Mouse (Mus musculus) neutrophil, adult 83 days (primary cell): Measurements from ENCODE around the gene Fndc4. TPM values are rescaled to one million over a fixed set of nuclear protein-coding genes. Genes with fewer than 3 reads are reported as not detected.

Experiments used
- total RNA-seq, 2 experiments: library from RNA; stranded (reverse); gene quantifications; one replicate each; pipeline ENCODE4 v1.2.4; 2023

Gene Fndc4
- not detected for total RNA-seq

DNA sequence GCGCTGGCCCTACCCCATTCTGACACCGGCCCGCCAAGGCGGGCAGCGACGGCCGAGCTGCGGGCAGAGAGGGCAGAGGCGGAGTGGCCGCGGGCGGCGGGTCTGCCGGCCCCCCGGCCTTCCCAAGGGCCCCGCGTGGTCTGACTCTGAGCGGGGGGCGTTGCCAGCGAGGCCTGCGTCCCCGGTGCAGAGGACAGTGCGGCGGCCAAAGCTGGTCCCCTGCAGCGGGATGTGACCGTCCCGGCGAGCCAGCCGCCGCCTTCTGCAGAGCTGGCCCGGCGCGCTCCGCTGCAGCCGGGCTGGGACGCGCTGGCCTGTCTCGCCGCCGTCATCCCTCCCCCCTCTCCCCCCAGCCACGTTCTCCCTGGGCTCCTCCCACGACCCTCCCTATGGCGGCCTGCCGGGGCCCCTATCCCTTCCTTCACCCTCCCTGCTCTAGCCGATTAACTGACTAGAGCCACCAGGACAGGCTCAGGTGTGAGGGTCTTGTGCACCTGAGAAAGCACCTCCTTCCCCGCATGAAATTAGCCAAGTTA, at the start of gene Fndc4:
Fndc4 (minus strand) TSS at position 475 of the 536 bp plus-strand sequence.

DNA sequence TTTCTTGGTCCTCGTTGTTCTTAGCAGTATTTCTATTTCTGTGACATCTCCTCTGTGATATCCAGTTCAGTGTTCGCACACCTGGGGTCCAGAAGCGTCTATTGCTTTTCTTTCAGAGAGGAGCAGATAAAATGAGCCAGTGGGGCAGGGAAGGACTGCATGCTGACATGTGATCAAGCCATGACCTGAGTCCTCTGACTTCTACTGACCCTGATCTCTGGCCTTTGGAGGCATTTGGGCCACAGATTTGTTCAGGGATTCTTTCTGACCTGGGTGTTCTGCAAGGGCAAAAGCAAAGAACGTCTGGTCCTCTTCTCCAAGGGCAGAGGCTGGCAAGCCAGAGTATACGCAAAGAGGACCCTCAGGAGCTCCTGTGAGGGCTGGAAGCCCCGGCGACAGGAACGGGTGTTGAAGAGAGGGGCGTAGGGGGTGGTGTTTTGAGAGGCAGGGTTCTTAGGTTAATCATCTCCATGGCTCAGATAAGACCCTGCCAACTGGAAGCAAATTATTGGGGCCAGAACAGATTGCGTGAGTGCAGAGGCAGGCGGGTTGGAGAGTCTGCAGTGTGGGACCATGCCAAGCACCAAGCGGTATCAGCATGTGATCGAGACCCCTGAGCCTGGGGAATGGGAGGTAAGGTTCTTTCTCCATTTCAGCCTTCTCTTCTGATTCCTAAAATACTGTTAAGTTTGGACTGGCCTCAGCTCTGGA, 1.3 kb upstream of the Fndc4 start, which contains the start of gene Gckr:
Gckr (plus strand) TSS at position 397 of the 711 bp plus-strand sequence.

DNA sequence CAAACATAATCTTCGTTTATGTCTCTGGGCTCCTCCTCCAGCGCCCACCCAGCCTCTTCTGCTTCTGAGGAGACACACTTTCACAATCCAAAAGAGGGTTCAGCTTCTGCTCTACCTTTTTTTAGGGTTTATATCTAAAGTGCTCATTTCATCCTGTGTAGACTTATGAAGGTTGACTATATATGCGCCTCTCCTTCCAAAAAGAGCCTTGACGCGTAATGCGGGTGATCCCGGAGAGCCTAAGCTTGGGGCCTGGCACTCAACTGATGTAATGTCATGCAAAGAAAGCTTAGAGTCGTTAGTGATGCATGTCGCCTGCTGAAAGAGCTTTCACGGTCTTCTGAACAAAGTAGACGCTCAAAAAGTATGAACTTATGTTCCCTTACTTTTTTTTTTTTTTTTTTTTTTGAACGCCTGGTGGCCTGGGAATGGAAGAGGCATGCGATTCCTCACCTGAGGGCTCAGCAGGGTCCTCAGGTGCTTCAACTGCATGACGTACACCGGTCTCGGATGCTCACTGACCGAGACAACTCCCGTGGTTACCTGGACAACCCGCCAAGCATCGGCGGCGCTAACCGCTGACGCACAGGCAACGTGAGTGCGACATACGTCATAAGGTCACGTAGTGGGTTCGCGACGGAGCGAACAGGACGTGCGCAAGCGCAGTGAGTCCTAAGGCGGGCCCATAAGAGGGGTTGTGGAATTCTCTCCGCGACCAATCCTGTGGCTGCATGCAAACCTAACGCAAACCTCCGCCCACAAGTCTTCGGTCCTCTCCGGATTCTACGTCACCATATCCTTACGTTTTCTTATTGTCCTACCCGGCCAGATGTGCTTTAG, 5.1 kb downstream of the Fndc4 start, which contains the start of gene Ift172:
Ift172 (minus strand) TSS at position 596 of the 840 bp plus-strand sequence.

DNA sequence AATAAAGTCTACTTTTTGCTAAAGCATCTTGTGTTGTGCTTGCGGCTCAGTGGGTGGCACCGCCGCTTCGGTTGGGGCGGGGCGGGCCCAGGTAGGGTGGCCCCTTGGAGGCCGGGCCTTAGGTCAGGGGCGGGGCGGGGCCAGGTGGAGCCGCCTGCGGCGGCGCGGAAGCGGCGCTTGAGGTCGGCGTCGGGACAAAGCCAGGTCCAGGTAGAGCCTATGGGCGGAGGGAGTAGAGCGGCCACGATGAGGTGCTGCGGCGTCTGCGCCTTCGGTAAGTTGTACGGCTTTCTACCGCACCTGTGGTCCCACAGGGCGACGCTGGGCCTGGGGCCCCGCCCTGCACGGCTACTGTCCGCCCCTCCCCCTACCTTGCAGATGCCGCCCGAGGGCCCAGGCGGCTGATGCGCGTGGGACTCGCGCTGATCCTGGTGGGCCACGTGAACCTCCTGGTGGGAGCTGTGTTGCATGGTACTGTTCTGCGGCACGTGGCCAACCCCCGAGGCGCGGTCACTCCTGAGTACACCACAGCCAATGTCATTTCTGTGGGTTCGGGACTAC, 44.3 kb downstream of the Fndc4 start, which contains the start of gene Krtcap3:
Krtcap3 (plus strand) TSS at position 151 of the 561 bp plus-strand sequence.

Other genes with a start within 250 kb of the Fndc4 start
- gene Atraid, start 247.8 kb downstream of the Fndc4 start, total RNA-seq: 10 to 100 TPM; 23.2 to 25.3 TPM
- gene Slc5a6, start 247.2 kb downstream of the Fndc4 start, total RNA-seq: 1 to 10 TPM; 1.9 to 3.9 TPM
- 10 to 100 TPM; 25.6 to 26.0 TPM for gene Cad, start 241.3 kb downstream of the Fndc4 start, total RNA-seq
- gene Dnajc5g, start 189.8 kb downstream of the Fndc4 start, total RNA-seq: not detected
- gene Slc30a3, start 187.8 kb downstream of the Fndc4 start, total RNA-seq: not detected
- not detected for gene Trim54, start 179.4 kb downstream of the Fndc4 start, total RNA-seq
- not detected for gene Ucn, start 157.3 kb downstream of the Fndc4 start, total RNA-seq
- gene Mpv17, start 141.8 kb downstream of the Fndc4 start, total RNA-seq: 10 to 100 TPM in 1 of 2 experiments, 1 to 10 TPM in 1; 9.4 to 14.1 TPM
- under 1 TPM; 0.83 to 0.97 TPM for gene Gm29609, start 116.2 kb downstream of the Fndc4 start, total RNA-seq
- 10 to 100 TPM; 71.9 to 76.2 TPM for gene Gtf3c2, start 115.9 kb downstream of the Fndc4 start, total RNA-seq
- 10 to 100 TPM; 50.4 to 54.9 TPM for gene Snx17, start 102.9 kb downstream of the Fndc4 start, total RNA-seq
- gene Eif2b4, start 102.7 kb downstream of the Fndc4 start, total RNA-seq: 10 to 100 TPM; 21.2 to 26.6 TPM
- gene Zfp513, start 93.8 kb downstream of the Fndc4 start, total RNA-seq: 10 to 100 TPM; 21.4 to 21.5 TPM
- gene Ppm1g, start 75.4 kb downstream of the Fndc4 start, total RNA-seq: 10 to 100 TPM; 76.0 to 81.9 TPM
- 100 to 1,000 TPM; 133 to 161 TPM for gene Nrbp1, start 55.2 kb downstream of the Fndc4 start, total RNA-seq
- gene Gm9970, start 54.8 kb downstream of the Fndc4 start, total RNA-seq: 1 to 10 TPM in 1 of 2 experiments, under 1 TPM in 1; 0.92 to 1.9 TPM
- 10 to 100 TPM in 1 of 2 experiments, 1 to 10 TPM in 1; 9.2 to 12.4 TPM for gene Krtcap3, start 44.4 kb downstream of the Fndc4 start, total RNA-seq
- 10 to 100 TPM in 1 of 2 experiments, 1 to 10 TPM in 1; 6.3 to 13.2 TPM for gene Ift172, start 5.0 kb downstream of the Fndc4 start, total RNA-seq
- gene Gckr, start 1.4 kb upstream of the Fndc4 start, total RNA-seq: not detected
- gene Zfp512, start 156.4 kb upstream of the Fndc4 start, total RNA-seq: 10 to 100 TPM; 18.2 to 18.9 TPM
- gene 4930548H24Rik, start 189.7 kb upstream of the Fndc4 start, total RNA-seq: under 1 TPM; 0.28 to 0.79 TPM
- 10 to 100 TPM; 36.3 to 41.1 TPM for gene Gpn1, start 198.7 kb upstream of the Fndc4 start, total RNA-seq
- 10 to 100 TPM; 23.6 to 26.1 TPM for gene Slc4a1ap, start 230.9 kb upstream of the Fndc4 start, total RNA-seq
- 10 to 100 TPM in 1 of 2 experiments, 1 to 10 TPM in 1; 9.6 to 10.5 TPM for gene Supt7l, start 231.7 kb upstream of the Fndc4 start, total RNA-seq